Mouse (Mus musculus) c-Kit-positive CD71-positive TER-119-negative erythroid progenitor cells, embryonic 14.5 days (primary cell): Measurements from ENCODE around the gene Hist1h2br.
"Not testable (repeated sequence)": the region's sequence is repeated elsewhere in the genome, so short reads cannot be mapped to it uniquely, and the experiment has no call there.

Experiments
- DNase-seq: peaks from one replicate; pipeline ENCODE4 v3.0.0-alpha.2; 2013; ENCODE audit warnings: low read depth

The Hist1h2br gene

GRCm38 (mm10) chr13:21846356-21846755, 12.8 kb downstream of the Hist1h2br start:
- not testable (repeated sequence) for DNase-seq

- DNase-seq: peak; percentile 71
These were observed 14.3 kb downstream of the Hist1h2br start for GRCm38 (mm10) chr13:21847883-21848282.

GRCm38 (mm10) chr13:21850696-21851095, 17.2 kb downstream of the Hist1h2br start:
- not testable (repeated sequence) for DNase-seq

GRCm38 (mm10) chr13:21852215-21852945, 18.8 kb downstream of the Hist1h2br start:
- DNase-seq: no peak

GRCm38 (mm10) chr13:21855146-21855545, 21.6 kb downstream of the Hist1h2br start:
- peak; percentile 70 for DNase-seq

- peak; percentile 76 for DNase-seq
These were observed 22.2 kb downstream of the Hist1h2br start for GRCm38 (mm10) chr13:21855698-21856162.

- DNase-seq: no peak
These were observed 28.1 kb downstream of the Hist1h2br start for GRCm38 (mm10) chr13:21861608-21862007.

- not testable (repeated sequence) for DNase-seq
These were observed 32.0 kb downstream of the Hist1h2br start for GRCm38 (mm10) chr13:21865503-21865902.

GRCm38 (mm10) chr13:21880735-21881134, 47.2 kb downstream of the Hist1h2br start:
- DNase-seq: no peak

GRCm38 (mm10) chr13:21881878-21882669, 48.5 kb downstream of the Hist1h2br start:
- peak; percentile 70 for DNase-seq

- peak; percentile 86 for DNase-seq
These were observed 49.3 kb downstream of the Hist1h2br start for GRCm38 (mm10) chr13:21882760-21883405.

GRCm38 (mm10) chr13:21883407-21883806, 49.9 kb downstream of the Hist1h2br start:
- no peak for DNase-seq

- DNase-seq: no peak
These were observed 51.0 kb downstream of the Hist1h2br start for GRCm38 (mm10) chr13:21884586-21884985.
